Mouse (Mus musculus) regulatory T cell (primary cell): ENCODE data around the gene Gm44805.
"Not testable (repeated sequence)": the region's sequence is repeated elsewhere in the genome, so short reads cannot be mapped to it uniquely, and the experiment has no call there.

Experiments used
- in situ Hi-C: fragments of 300-600 bp; cut with MboI, MseI; formaldehyde crosslinking; loops from one replicate; pipeline ENCODE4 v1.15.1; 2025; ENCODE audit warnings: high pct_unique_total_duplicates

The Gm44805 gene

DNA sequence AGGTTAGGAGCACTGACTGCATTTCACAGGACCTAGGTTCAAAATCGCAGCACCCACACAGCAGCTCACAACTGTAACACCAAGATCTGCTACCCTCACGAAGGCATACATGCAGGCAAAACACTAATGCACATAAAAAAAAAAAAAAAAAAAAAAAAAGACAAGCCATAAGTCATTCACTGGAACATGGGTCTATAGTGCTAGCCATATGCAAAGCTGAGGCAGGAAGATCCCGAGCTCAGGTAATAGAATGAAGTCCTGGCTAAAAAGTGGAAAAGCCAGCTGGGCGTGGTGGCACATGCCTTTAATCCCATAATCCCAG lies 18.6 kb upstream of the Gm44805 start:
- in situ Hi-C loops, result no loop called here

DNA sequence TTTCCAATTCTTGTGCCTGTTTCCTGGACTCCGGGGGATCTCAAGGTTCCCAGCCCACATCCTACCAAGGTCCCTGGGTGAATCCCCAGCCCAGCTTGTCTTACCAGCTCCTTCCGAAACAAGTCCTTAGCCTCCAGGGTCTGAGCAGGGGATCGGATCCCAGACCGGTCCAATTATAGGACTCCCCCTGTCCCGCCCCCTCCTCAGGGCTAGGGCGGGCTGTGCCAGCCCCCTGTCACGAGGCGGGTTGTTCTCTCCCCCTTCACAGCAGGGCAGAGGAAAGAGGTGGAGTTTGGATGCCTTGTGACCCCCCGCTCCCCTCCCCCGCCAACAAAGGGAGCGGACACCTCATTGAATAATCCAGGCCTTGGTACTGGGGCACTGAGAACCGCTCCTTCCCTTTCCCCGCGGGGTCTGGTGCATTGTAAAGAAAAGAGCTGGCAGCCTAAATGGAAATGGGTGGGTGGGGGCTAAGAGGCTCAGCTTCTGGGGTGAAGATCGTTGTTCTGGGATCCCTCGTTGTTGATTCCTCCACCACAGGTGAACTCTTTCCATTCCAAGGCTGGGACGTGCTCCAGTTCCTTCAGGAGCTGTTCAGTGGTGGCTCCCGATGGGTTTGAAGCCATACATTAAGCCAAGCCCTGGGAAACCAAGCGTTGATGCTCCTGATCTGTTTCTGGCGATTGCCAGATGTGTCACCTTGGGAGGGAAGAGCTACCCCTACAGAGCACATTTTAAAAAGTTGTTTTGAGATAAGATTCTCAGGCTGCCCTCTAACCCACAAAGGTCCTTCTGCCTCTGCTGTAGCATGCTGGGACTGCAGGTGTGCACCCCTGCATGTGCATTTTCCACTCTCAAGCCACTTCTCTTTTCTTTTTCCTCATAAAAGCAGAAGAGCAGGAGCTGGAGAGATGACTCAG lies 17.9 kb upstream of the Gm44805 start, which contains the start of gene Apoe:
Gene Apoe, minus strand, starts transcription at position 282 of the 920 bp plus-strand sequence.
- in situ Hi-C loops, result no loop called here

- in situ Hi-C loops, result no loop called here
Measured at GRCm38 (mm10) chr7:19697949-19698906, 17.0 kb upstream of the Gm44805 start.

- in situ Hi-C loops, result no loop called here
Measured at GRCm38 (mm10) chr7:19696336-19696873, 15.2 kb upstream of the Gm44805 start.

DNA sequence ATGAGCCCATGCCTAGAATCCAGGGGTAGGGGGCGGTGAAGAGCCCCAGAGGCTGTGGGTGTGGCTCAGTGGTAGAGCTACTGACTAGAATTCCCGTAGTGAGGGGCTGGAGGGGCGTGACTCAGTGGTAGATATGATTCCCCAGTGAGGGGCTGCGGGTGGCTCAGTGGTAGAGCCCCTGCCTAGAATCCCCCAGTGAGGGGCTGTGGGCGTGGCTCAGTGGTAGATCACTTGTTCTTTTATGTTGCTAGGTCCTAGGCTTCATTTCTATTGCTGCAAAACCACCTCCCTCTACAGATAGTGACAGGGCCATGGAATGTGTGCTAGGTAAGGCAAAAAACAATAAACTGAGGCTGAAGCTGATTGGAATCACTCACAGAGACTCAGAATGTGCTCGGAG lies 14.7 kb upstream of the Gm44805 start:
- in situ Hi-C loops, result no loop called here

DNA sequence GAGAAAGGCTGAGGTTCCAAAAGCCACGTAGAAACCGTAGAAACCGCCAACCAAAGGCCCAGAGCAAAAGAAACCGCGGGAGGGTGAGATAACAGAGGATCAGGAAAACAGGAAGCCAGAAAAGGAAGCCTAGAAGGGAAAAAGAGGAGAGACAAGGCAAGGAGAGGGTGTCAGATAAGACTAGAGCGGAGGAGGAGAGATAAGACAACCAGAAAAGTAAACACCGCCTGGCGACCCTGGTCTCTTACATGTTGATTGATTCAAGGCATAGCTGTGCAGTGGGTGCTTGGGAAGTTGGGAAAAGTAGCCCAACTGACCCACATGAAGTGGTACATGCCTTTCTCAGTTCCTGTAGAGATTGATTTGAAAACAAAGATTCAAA lies 14.0 kb upstream of the Gm44805 start:
- in situ Hi-C loops, result no loop called here

DNA sequence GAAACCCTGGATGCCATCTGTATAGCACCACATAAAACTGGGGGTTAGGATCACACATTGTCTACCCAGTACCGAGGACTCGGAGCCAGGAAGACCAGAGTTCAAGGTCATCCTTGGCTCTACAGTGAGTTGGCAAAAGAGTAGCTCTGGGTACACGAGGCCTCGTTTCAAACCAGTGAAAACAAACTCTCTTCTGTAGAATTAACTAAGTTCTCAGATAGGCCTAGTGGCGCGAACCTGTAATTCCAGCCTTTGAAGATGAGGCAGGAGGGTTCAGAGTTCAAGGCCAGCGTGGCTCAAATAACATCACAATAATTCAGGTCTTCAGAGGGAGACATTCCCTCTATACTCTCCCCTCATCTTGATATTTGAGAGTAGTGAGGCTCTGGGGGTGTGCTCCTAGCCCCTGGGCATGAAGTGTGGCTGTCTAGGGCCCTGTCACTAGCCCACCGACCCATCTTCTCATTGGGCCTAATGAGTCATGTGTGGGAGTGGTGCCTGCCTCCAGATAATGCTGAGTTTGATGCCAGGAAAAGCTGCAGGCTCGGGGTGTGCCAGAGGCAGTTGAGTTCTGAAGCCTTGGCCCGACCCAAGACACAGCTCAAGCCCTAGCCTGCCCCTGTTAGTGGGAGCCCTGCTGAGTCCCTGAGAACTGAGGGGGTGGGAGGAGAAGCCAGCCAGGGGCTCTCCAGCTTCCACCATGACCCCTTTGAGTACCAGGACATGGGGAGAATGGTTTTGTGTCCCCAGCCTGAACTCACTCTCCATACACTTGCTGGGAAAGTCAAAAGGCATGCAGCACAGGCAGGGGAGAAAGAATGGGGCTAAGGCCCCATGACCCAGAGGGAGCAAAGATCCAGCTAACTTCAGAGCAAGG lies 13.4 kb upstream of the Gm44805 start:
- in situ Hi-C loops, result no loop called here

DNA sequence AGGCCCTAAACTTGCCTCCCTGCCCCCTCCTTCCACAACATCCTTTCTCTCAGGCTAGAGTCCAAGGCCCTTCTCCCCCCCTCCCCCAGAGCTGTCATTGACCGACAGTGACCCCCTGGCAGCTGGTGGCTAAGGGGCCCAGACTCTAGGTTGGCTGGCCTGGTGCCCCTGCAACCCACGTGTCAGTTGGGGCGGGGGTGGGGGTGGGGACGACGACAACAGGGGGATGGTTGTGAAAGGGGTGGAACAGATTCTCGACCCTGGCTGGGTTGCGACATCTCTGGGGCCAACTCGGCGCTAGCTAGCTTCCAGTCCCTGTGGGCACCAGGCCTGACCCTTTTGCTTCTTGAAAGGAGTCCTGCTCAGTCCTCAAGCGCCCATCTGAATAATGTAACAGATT lies 12.2 kb upstream of the Gm44805 start:
- in situ Hi-C loops, result no loop called here

- in situ Hi-C loops, result no loop called here
Measured at GRCm38 (mm10) chr7:19691873-19692865, 10.9 kb upstream of the Gm44805 start, which contains the start of gene Apoc1. Apoc1 (minus strand) TSS chr7:19692660.

DNA sequence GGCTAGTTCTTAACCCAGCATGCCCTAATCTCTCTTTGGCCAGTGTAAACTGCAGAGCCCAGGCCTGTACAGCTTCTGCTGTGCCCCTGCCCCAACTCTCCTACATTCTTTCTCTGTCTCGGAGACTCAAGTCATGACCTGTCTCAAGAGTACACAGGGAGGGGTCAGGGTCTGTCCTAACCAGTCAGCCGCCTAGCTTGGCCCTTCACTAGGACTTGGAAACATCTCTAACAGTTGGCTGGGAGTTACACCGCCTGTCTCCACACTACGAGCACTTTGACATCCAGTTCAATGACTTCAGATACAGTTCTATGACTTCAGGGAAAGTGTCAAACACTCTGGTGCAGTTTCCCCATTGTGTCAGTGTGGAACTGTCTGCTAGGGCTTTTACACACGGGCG lies 10.2 kb upstream of the Gm44805 start:
- in situ Hi-C loops, result no loop called here

GRCm38 (mm10) chr7:19690845-19691244 lies 9.6 kb upstream of the Gm44805 start:
- in situ Hi-C loops, result no loop called here

DNA sequence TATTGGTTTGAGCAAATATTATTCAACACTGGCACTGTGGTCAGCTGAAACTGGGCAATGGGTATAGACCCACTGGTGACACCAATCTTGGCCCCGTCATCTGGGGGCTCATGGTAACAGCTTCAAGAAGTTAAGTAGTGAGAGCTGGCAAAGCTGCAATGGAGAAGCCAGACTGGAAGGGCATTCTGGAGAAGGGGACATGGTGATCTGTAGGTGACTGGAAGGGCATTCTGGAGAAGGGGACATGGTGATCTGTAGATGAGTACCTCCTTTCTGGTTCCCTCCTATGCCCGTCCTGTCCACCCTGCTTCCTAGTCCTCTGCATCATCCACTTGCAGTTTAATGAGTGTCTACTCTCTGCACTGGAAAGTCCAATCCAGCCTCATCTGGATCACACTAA lies 7.4 kb upstream of the Gm44805 start:
- in situ Hi-C loops, result no loop called here

- in situ Hi-C loops, result no loop called here
Measured at GRCm38 (mm10) chr7:19688101-19688500, 6.9 kb upstream of the Gm44805 start.

- in situ Hi-C loops, result not testable (repeated sequence)
Measured at GRCm38 (mm10) chr7:19686927-19687583, 5.8 kb upstream of the Gm44805 start.

DNA sequence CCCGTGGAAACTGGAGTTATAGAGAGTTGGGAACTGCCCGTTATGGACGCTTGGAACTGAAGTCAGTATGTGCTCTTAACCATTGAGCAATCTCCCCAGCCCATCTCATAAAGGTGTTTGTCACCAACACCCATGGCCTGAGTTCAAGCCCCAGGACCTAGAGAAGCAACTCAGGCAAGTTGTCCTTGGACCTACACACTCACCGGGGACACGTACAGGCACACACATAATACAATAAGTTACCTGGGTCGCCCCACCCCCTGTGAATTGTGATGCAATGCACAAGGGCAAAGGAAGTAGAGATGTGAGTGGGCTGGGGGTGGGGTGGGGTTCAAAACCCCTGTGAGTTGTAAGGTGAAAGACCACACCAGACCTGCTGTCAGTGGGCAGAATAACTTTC lies 5.3 kb upstream of the Gm44805 start:
- in situ Hi-C loops, result no loop called here

DNA sequence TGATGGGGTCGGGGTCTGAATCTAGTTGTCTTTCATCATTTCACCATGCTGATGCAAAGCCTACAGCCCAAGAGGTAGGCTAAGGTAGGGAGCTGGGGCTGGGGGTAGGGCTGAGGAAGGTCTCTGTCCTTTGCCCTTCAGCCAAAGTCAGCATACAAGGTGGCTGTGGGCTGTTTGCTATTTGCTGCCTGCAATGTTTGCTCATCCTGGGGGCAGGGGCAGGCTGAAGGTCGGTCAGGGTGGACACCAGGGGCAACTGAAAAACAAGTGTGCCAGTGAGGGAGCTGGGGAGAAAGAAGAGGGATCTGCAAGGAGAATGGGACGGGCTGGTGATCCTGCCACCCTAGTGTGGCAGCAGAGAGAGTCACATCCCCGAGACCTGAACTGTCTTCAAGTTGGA lies 4.2 kb upstream of the Gm44805 start:
- in situ Hi-C loops, result no loop called here

DNA sequence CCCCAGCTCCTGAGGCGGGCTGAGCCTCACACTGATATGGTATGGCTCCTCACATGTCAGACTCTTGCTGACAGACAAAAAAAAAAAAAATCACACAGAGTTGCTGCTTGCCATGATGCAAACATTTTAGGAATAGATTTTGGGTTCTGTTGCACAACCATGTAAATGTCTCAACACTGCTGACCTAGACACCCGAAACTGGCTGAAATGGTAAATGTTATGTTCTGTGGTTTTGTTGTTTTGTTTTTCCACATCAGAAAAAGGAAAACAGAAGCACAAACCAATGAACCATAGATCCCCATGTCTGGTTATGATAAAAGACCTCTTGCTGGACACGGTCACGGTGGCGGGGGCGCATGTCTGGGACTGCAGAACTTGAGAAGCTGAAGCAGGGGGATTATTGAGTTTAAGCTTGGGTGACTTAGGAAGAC lies 2.6 kb upstream of the Gm44805 start:
- in situ Hi-C loops, result no loop called here

DNA sequence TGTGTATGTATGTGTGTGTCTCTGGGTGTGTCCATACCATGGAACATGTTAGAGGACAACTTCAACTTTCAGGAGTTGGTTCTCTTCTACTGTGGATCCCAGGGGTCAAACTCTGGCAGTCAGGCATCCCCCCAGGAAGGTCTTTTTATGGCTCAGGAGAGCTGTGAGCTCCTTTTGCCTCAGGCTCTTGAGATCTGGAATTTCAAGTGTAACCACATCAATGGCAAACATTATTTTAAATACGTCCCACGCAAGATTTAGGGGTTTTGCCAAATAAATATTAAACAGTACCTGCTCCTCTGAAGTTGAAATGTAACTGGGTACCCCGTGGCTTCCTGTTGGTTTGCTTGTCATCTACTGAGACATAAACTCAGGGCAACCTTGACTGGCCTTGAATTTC lies 1.8 kb upstream of the Gm44805 start:
- in situ Hi-C loops, result no loop called here

DNA sequence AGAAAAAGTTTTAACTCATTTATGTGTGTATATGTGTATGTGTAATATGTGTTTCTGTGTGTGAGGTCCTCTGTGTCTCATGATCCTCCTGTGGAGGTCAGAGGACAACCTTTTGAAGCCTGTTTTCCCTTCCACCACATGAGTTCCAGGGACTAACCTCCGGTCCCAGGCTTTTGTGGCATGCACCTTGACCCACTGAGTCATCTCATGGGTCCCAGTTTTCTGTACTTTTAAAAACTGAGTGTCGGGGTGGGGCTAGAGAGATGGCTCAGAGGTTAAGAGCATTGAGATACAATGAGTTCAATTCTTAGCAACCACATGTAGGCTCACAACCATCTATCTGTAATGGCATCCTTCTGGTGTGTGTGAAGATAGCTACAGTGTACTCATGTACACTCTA lies 521 bp downstream of the Gm44805 start:
- in situ Hi-C loops, result no loop called here
